Mouse (Mus musculus) lung, postnatal 10 days (tissue): ENCODE data around the gene Hivep3.

Experiments used
- DNase-seq: peaks from one replicate; pipeline ENCODE4 v3.0.0; 2021

The Hivep3 gene

GRCm38 (mm10) chr4:120164316-120164715 is 430.7 kb downstream of the Hivep3 start:
- DNase-seq, result no peak

DNA sequence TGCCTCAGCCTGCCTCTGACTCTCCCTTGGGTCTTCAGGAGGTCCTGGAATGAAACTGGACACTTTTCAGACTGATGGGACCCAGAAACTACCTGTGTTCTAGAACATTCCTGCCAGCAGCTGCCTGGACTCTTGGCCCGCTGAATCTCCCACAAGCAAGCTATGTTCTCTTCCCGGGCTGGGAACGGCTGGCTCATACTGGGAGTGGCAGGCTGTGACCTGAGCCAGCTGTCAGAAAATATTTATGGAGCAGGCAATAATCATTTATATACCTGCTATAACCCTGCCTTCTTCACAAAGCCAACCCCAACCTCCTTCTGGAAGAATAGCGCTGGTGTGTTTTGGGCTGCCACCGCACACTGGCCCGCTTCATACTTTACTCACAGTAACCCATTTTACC is 434.2 kb downstream of the Hivep3 start:
- DNase-seq, result no peak

DNA sequence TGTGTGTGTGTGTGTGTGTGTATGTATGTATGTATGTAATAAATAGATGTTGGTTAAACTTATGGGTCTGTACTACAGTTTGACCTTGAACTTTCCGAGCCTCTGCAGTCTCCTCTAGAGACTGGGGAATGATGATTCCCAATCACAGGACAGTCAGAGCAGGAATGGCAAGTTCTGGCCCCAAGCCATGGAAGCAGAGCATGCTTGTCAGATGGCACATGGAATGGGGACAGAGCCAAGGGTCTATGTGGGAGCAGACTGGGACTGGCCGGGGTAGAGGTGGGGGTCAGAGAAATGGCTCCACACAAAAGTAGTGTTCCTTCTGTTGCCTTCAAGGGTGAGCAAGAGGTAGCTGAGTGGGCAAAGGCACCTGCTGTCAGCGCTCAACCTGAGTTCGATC is 434.8 kb downstream of the Hivep3 start:
- DNase-seq, result no peak

- DNase-seq, result no peak
Observed at GRCm38 (mm10) chr4:120170387-120170936, 436.9 kb downstream of the Hivep3 start.

- peak; percentile 69 for DNase-seq
Observed at GRCm38 (mm10) chr4:120172050-120172684, 438.6 kb downstream of the Hivep3 start.

DNA sequence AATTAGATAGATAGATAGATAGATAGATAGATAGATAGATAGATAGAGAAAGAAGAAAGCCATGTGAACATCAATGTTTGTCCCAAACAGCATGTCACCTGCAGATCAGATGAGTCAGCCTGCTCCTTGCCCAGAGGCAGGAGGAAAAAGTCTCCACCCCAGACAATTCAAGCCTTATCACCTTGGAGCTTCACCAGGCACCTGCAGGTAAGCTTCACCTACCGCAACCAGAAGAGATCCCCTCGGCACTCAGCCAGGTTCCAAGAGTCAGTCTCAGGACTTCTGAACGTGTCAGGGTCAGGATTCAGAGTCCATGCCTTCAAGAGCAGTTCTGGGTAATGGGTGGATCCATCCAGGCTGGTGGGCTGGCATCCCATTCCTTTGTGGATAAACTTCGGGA is 445.5 kb downstream of the Hivep3 start:
- no peak for DNase-seq

DNA sequence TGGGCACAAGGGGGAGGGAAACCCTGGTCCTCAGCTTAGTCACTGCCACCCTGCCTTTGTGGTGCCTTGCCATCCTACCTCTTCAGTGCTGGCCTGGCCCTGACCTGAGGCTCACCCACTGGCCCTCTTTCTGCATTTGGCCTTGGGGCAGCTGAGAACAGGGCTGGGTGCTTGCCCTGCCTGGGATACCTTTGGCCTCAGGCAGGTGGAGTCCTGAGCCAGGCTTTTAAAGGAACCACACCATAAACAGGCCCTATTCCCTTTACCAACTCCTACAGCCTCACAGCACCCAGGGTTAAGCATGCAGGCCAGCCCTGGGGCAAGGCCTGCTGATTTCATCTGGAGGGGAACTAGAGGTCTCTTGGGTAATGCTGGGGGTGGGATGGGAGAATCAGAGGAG is 447.0 kb downstream of the Hivep3 start:
- no peak for DNase-seq

- DNase-seq, result no peak
Observed at GRCm38 (mm10) chr4:120184374-120184991, 450.9 kb downstream of the Hivep3 start.

DNA sequence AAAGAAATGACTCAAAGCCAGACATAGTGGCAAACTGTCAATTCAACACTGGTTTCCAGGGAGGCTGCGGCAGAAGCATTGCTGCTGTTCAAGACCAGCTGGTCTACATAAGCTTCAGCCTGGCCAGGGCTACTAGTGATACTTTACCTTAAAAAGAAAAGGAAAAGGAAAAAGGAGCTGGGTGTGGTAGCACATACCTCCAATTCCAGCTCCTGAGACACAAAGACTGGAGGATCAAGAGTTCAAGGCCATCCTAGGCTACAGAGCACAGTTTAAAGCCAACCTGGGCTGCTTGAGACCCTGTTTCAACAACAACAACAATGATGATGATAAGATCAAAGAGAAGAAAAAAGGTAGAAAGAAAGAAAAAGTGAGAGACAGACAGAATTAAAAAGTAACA is 452.9 kb downstream of the Hivep3 start:
- DNase-seq, result no peak

- DNase-seq, result peak; percentile 55
Observed at GRCm38 (mm10) chr4:120186934-120187333, 453.4 kb downstream of the Hivep3 start.
